Mouse (Mus musculus) G1E (cell line): ENCODE data around the gene Pepd.

Source experiments
- CTCF ChIP-seq: IDR thresholded peaks from 2 replicates; pipeline ENCODE4 v1.5.1; 2012; ENCODE audit warnings: low read depth, low read length, inconsistent platforms, mixed read lengths
- GATA1 ChIP-seq: IDR thresholded peaks from 2 replicates; pipeline ENCODE4 v1.6.1; 2012; ENCODE audit warnings: borderline replicate concordance, low read length, inconsistent platforms, mixed read lengths
- GATA2 ChIP-seq: IDR thresholded peaks from 2 replicates; pipeline ENCODE4 v1.6.1; 2012; ENCODE audit warnings: low read depth, low read length, inconsistent platforms, borderline replicate concordance
- POLR2AphosphoS5 ChIP-seq: IDR thresholded peaks from 2 replicates; pipeline ENCODE4 v1.6.1; 2012; ENCODE audit warnings: low read depth, low read length, inconsistent platforms; ENCODE audit not compliant: insufficient replicate concordance

DNA sequence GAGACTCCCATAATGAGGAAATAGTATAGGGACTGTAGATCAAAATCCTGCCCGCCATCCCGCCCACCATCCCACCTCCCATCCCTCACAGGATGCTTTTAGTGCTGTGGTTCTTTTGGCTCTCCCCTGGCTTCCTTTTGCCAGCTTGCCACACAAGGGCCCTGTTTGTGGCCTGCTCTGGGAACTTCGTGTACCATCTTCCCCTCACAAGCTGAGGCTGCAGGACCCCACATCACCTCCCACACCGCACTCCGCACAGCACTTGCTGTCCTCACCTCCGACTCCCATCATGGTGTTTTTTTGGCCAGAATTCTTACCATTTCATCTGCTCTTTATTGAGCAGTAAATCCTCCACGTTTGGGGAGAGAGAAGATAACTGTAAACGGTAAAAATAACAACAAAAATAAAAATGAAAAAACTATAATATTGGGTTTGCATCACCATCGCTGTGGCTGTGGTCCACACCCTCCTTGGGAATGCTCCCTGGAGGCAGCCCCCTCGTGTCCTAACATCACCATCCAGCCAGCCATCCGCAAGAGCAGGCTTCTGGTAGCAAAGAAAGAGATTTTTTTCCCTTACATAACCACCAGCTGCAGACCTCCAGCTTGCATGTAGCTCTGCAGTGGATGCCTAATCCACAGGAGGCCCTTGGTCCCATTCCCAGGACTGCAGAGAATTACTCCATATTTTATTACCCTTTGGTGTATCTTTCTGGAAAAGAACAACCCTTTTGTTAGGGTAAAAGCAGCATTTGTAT is 51.9 kb downstream of the Pepd start:
- no peak for TF ChIP-seq CTCF
- no peak for TF ChIP-seq GATA1
- TF ChIP-seq GATA2, result no peak
- no peak for TF ChIP-seq POLR2AphosphoS5
